Mouse (Mus musculus) midbrain, embryonic 13.5 days (tissue): ENCODE measurements at regions not wholly inside any gene's neighbourhood (a gene's known extent, or its start where the extent isn't known, plus 50 kb on each side); places are given as distances from the start of the nearest gene placed in this dataset.

Source experiments
- ATAC-seq: fragments of 200-750 bp; cut with Nextera tagmentation; 2 replicates; pipeline ENCODE4 v1.8.0; 2017; ENCODE audit warnings: mild to moderate bottlenecking, moderate TSS enrichment, moderate library complexity
- H3K27ac ChIP-seq: fragments of 300-500 bp; sonication (generic); 2 replicates; pipeline ENCODE4 v1.5.1; 2015; ENCODE audit warnings: inconsistent platforms, mild to moderate bottlenecking, moderate library complexity
- H3K27me3 ChIP-seq: fragments of 300-500 bp; sonication (generic); 2 replicates; pipeline ENCODE4 v1.6.1; 2015; ENCODE audit warnings: mild to moderate bottlenecking, inconsistent platforms
- H3K36me3 ChIP-seq: fragments of 300-500 bp; sonication (generic); 2 replicates; pipeline ENCODE4 v1.6.1; 2015; ENCODE audit warnings: mild to moderate bottlenecking, inconsistent platforms
- H3K4me1 ChIP-seq: fragments of 300-500 bp; sonication (generic); replicated peaks from 2 replicates; pipeline ENCODE4 v1.6.1; 2015; ENCODE audit warnings: inconsistent platforms
- H3K4me2 ChIP-seq: fragments of 300-500 bp; sonication (generic); replicated peaks from 2 replicates; pipeline ENCODE4 v1.6.1; 2015; ENCODE audit warnings: moderate library complexity, mild to moderate bottlenecking, inconsistent platforms
- H3K4me3 ChIP-seq: fragments of 300-500 bp; sonication (generic); replicated peaks from 2 replicates; pipeline ENCODE4 v1.5.1; 2015; ENCODE audit warnings: mild to moderate bottlenecking, inconsistent platforms
- H3K9ac ChIP-seq: fragments of 300-500 bp; sonication (generic); replicated peaks from 2 replicates; pipeline ENCODE4 v1.6.1; 2015; ENCODE audit warnings: mild to moderate bottlenecking, inconsistent platforms
- H3K9me3 ChIP-seq: fragments of 300-500 bp; sonication (generic); 2 replicates; pipeline ENCODE4 v1.6.1; 2016; ENCODE audit warnings: mild to moderate bottlenecking, inconsistent platforms
- WGBS: fragments of 180-500 bp; shearing (Covaris S2); methylation state at CpG from one replicate; pipeline ENCODE4 v1.1.7; 2015; 5-methylcytosine and 5-hydroxymethylcytosine counted together

DNA sequence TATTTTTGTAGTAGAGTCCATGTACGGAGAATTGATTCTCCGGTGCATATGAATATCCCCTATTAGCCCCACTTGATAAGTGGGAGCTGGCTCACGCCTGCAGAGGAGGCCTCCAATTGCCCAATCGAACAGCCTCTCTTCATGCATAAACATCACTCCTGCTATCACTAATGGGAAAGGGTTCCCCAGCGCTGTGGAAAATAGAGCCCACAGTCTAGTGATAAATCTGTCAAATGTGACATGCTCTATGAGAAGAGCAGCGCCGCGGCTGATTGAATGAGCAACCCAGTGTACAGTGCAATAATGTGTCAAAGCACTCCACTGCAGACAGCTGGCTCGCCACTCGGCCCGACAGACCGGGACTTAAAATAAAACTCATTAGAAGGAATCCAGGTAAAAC, 182.8 kb upstream of the Id4 start:
- Histone ChIP-seq H3K9me3 (no peaks in the 10 kb centered on the region), H3K27me3 (0 out of 2 replicates have a peak, but pooled peaks cover 4% of the 10 kb centered on the region), H3K4me1 (peaks cover 9% of the 10 kb centered on the region), H3K27ac (peak overlapping the region; percentile 69), H3K36me3 (no peaks in the 10 kb centered on the region), H3K4me3 (no peak overlapping the region), H3K9ac (no peak overlapping the region), H3K4me2 (peak overlapping the region; percentile 25; the same call in 1 of the 2 replicates)
- peak; percentile 83 for ATAC-seq
- 36% methylated on average over 12 of the region's 12 CpGs for WGBS

DNA sequence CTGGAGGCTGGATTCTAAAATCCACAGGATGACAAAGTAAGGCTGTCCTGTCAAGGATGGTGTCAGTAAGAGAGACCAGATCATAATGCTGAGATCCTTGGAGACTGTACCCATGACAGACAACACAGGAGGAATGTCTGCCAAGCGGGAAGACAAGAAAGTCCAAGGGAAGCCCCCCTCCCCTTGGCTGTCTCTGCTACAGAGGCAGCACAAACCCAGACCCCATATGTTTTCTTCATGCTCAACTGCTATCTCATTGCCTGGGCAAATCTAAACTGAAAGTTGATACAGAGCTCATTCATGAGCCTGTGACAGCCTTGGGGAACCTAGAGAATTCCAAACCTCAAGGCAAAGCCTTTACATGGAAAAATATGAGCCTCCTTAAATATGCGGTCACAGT, 177.7 kb upstream of the Id4 start:
- Histone ChIP-seq H3K36me3 (no peaks in the 10 kb centered on the region), H3K4me1 (peaks cover 1% of the 10 kb centered on the region; the same call in 1 of the 2 replicates), H3K27ac (no peak overlapping the region), H3K9ac (no peak overlapping the region), H3K4me3 (no peak overlapping the region), H3K4me2 (no peak overlapping the region), H3K9me3 (no peaks in the 10 kb centered on the region), H3K27me3 (0 out of 2 replicates have a peak, but pooled peaks cover 4% of the 10 kb centered on the region)
- 92% methylated on average over 2 of the region's 2 CpGs for WGBS
- ATAC-seq: no peak

DNA sequence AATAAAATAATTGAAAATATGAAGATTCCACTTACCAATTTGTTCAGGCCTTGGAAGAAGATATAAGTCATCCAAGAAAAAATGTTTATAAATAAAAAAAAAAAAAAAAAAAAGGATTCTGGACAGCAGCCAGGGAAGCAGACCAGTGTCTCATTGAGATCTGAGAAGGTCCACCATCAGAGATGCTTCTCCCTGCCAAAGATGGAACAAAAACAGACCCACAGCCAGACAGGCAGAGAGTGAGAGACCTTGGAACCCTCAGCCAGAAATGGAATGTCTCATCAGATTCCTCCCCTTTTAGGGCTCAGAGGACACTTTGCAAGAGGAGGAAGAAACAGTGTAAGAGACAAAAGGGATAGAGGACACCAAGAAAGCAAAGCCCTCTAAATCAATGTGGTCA, 177.2 kb upstream of the Id4 start:
- Histone ChIP-seq H3K4me2 (no peak overlapping the region), H3K27me3 (0 out of 2 replicates have a peak, but pooled peaks cover 4% of the 10 kb centered on the region), H3K36me3 (no peaks in the 10 kb centered on the region), H3K27ac (no peak overlapping the region), H3K4me3 (no peak overlapping the region), H3K4me1 (no peaks in the 10 kb centered on the region), H3K9me3 (no peaks in the 10 kb centered on the region), H3K9ac (no peak overlapping the region)
- ATAC-seq: no peak

DNA sequence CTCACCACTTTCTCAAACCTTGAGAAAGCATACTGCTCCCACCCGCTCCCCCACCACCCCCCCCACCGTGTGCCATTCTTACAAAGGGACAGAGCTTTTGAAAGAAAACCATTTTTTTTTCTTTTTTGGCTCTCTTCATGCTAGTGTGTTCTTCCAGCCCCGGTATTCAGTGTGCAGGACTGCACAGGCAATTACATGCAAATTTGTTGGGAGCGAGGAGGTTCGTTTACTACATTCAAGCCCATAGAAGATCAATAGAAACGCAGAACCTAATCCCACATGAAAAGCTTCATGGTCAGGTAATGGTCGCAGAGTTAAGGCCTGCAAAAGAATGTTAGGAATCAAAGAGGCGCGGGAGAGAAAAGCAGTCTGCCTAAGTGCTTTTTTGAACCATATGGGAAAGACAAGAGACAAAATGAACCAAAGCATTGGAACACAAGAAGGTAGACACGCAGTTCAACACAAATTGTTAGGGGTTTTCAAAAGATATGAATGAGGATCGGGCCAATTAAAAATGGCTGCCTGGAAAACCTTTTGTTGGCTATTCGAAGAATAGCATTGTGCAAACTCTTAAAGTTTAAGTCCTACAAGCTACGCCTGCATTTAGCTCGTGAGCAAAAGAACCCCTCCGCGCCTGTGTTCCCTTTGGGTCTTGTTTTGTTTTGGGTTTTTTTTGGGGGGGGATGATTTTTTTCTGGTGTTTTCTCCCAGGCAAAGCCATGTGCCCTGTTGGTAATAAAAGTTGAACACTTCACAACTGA, 166.6 kb upstream of the Id4 start:
- Histone ChIP-seq H3K9ac (no peak overlapping the region), H3K36me3 (no peaks in the 10 kb centered on the region), H3K9me3 (no peaks in the 10 kb centered on the region), H3K4me1 (0 out of 2 replicates have a peak, but pooled peaks cover 3% of the 10 kb centered on the region), H3K4me3 (no peak overlapping the region), H3K27ac (no peak overlapping the region), H3K27me3 (no peaks in the 10 kb centered on the region), H3K4me2 (no peak overlapping the region)
- WGBS: 41% methylated on average over 16 of the region's 16 CpGs
- no peak for ATAC-seq

DNA sequence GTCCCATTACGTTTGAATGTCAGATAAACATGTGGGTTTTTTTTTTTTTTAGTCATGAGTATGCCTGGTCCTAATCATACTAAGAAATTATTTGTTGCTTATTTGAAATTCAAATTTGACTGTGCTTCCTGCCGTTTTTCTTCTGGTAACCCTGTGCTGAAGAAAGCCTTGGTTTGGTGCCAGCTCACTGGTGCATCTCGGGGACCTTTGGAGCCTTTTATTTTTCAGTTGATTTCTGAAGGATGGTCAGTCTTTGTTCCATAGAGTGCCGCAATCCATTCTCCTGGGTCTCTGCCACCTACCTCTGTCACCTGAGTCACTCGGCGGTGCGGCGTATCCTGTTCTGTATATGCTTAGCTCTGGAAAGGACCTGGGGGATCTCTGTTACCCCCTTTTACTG, 158.9 kb upstream of the Id4 start:
- Histone ChIP-seq H3K4me2 (no peak overlapping the region), H3K4me3 (no peak overlapping the region)
- 66% methylated on average over 8 of the region's 8 CpGs for WGBS

DNA sequence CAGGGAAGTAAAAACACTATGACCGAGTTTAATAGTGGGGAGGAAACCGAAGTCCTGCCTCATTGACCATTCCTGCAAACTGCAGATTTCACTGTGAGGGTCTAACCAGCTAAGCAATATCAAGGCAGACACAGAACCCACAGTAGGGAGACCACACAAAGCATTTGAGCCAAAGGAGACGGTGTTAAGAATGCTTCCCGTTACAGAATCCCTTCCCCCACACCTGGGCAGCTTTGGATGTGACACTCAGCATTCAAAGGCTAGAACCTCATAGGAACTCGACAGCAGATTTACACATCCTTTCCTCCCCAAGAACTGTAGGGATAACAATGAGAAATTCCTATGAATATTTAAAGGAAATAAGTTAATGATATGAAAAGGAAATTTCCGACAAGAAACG, 158.5 kb upstream of the Id4 start:
- H3K36me3 ChIP-seq: no peaks in the 10 kb centered on the region
- peak overlapping the region; percentile 76 for H3K27ac ChIP-seq
- no peak for ATAC-seq
- H3K9me3 ChIP-seq: no peaks in the 10 kb centered on the region
- H3K4me1 ChIP-seq: peaks cover 23% of the 10 kb centered on the region
- H3K4me2 ChIP-seq: no peak overlapping the region
- H3K27me3 ChIP-seq: 0 out of 2 replicates have a peak, but pooled peaks cover 3% of the 10 kb centered on the region
- WGBS: 35% methylated on average over 7 of the region's 7 CpGs
- H3K9ac ChIP-seq: no peak overlapping the region
- H3K4me3 ChIP-seq: no peak overlapping the region

More for the DNA sequence above, 158.9 kb upstream of the Id4 start:
- Histone ChIP-seq H3K27ac (peak overlapping the region; percentile 76), H3K4me1 (peaks cover 23% of the 10 kb centered on the region), H3K9ac (no peak overlapping the region), H3K27me3 (0 out of 2 replicates have a peak, but pooled peaks cover 3% of the 10 kb centered on the region), H3K36me3 (no peaks in the 10 kb centered on the region), H3K9me3 (no peaks in the 10 kb centered on the region)
- no peak for ATAC-seq

DNA sequence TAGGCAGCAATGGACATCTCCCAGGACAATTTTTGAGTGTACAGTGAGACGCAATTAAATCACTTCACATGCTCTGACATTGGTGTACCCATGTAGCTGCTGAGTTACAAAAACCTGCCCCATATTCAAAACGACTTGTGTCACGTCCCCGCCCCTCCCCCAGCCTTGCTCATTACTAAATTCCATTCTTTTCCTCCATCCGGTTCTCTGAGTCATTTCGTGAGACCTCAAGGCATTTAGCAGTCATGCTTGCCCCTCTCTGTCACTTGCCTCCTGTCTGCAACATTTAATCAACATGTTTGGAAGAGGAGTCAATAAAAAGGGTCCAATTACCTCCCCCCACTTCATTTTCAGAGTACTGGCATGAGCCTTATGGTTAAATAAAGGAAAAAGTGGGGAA, 156.3 kb upstream of the Id4 start:
- no peak for ATAC-seq

DNA sequence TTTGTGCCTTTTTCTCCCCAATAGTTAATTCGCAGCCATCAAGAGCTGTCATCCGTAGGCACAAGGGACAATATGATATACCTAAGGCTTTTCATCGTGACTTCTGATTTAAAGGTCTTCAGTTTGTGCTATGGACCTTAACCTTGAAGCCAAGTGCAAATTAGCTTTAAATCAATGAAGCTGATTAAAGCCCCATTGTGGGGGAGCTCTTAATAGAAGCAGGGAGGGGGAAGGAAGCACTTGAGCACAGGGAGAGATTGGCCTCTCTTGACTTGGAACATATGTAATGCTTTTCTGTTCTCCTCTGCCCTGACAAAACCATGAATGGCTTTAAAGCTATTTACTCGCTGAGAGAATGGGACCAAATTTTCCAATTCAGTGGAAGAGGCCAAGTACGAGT, 154.1 kb upstream of the Id4 start:
- no peak overlapping the region for H3K4me2 ChIP-seq
- no peaks in the 10 kb centered on the region for H3K9me3 ChIP-seq
- H3K27me3 ChIP-seq: 0 out of 2 replicates have a peak, but pooled peaks cover 3% of the 10 kb centered on the region
- no peaks in the 10 kb centered on the region for H3K36me3 ChIP-seq
- H3K4me3 ChIP-seq: no peak overlapping the region
- H3K9ac ChIP-seq: no peak overlapping the region
- no peak overlapping the region for H3K27ac ChIP-seq
- no peak for ATAC-seq
- peaks cover 21% of the 10 kb centered on the region for H3K4me1 ChIP-seq
- 33% methylated on average over 5 of the region's 5 CpGs for WGBS

More for the DNA sequence above, 156.3 kb upstream of the Id4 start:
- Histone ChIP-seq H3K27me3 (0 out of 2 replicates have a peak, but pooled peaks cover 3% of the 10 kb centered on the region), H3K4me2 (no peak overlapping the region), H3K9me3 (no peaks in the 10 kb centered on the region), H3K4me3 (no peak overlapping the region), H3K9ac (no peak overlapping the region), H3K4me1 (peaks cover 23% of the 10 kb centered on the region), H3K27ac (no peak overlapping the region), H3K36me3 (no peaks in the 10 kb centered on the region)
- whole genome bisulfite sequencing: 74% methylated on average over 6 of the region's 6 CpGs

DNA sequence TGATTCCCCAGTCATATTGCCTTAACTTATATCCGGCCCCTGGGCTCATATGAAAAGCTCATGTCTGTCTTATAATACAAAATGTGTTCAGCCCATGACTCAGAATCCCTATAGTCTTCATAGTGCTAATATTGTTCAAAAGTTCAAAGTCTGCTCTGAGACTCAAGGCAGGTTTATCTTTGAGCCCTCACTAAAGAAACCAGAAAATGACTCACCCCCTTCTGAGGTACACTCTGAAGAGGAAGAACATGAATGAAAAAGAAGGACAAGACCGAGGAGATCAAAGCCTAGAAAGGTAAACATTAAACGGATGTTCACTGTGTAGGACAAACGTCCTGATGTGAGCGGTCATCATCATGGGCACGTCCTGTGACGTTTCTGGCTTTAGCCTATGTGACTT, 145.1 kb upstream of the Id4 start:
- no peak overlapping the region for H3K4me2 ChIP-seq
- H3K9ac ChIP-seq: no peak overlapping the region
- no peak for ATAC-seq
- no peaks in the 10 kb centered on the region for H3K27me3 ChIP-seq
- no peak overlapping the region for H3K27ac ChIP-seq
- no peaks in the 10 kb centered on the region for H3K36me3 ChIP-seq
- H3K9me3 ChIP-seq: peaks cover 7% of the 10 kb centered on the region; the same call in 1 of the 2 replicates
- no peak overlapping the region for H3K4me3 ChIP-seq
- 92% methylated on average over 7 of the region's 7 CpGs for WGBS
- no peaks in the 10 kb centered on the region for H3K4me1 ChIP-seq

DNA sequence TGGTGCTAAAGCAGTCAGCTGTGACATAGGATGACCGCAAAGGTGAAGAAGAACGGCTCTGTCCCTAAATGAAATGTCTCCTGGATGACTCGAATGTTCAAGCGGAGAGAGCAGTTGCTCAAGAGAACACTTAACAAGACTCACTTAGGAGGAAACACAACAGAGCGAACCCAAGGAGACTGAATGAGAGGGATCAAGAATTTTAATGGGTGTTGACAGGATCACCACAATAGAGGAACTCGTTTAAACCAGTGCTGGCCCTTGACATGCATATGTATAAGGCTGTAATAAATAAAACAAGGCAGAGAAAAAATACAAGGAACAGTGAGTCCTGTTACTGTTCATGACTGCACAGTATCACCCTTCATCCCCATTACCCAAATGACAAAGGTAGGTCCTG, 134.4 kb upstream of the Id4 start:
- no peak overlapping the region for H3K9ac ChIP-seq
- ATAC-seq: no peak
- no peak overlapping the region for H3K27ac ChIP-seq

DNA sequence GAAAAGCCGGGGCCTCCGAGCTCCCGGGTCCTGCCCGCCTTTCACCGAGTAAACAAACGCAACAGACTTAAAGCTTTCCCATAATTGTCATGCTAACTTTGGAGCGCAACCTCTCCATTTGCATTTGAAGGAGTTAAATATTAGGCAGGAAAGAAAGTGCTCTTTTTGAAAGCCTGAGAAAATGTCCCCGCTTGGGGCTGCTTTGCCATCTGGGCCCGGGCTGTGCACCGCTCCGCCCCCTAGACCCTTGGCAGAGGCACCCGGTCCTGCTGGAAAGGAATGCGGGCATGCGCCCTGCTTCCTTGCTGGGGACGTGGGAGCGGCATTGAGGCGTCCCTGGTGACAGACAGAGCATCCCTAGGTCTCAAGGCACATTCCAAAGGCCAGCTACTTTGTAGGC, 130.3 kb upstream of the Id4 start:
- H3K4me1 ChIP-seq: peaks cover 36% of the 10 kb centered on the region
- peak overlapping the region; percentile 76 for H3K27ac ChIP-seq
- peak; percentile 91 for ATAC-seq
- H3K27me3 ChIP-seq: no peaks in the 10 kb centered on the region
- H3K4me2 ChIP-seq: peak overlapping the region; percentile 43
- no peak overlapping the region for H3K9ac ChIP-seq
- H3K36me3 ChIP-seq: no peaks in the 10 kb centered on the region
- no peaks in the 10 kb centered on the region for H3K9me3 ChIP-seq
- H3K4me3 ChIP-seq: peak overlapping the region; percentile 16
- under 1% methylated on average over 17 of the region's 17 CpGs for WGBS

More for the DNA sequence above, 134.4 kb upstream of the Id4 start:
- no peak overlapping the region for H3K4me3 ChIP-seq
- H3K27me3 ChIP-seq: no peaks in the 10 kb centered on the region
- no peak overlapping the region for H3K4me2 ChIP-seq
- H3K4me1 ChIP-seq: peaks cover 27% of the 10 kb centered on the region
- WGBS: 40% methylated on average over 6 of the region's 6 CpGs
- H3K36me3 ChIP-seq: no peaks in the 10 kb centered on the region
- H3K9me3 ChIP-seq: no peaks in the 10 kb centered on the region

DNA sequence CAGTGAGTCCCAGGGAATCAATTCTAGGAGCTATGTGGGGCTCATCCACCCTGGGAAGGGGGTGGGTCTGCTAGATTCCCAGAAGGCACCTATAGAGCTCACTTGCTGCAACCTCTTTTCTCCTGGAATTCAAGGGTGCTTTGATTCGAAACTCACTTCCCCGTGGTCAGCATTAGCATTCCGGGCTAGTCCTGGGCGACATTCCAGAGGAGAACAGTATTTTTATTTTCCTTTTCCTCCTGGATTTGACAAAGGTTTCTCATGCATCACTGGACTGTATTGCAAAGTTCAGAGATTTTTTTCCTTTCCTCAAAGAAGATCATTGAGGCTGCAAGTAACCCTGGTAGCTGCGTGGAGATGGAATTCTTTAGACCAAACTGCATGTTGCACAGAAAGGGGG, 129.3 kb upstream of the Id4 start:
- Histone ChIP-seq H3K9me3 (no peaks in the 10 kb centered on the region), H3K27me3 (no peaks in the 10 kb centered on the region), H3K9ac (no peak overlapping the region), H3K36me3 (no peaks in the 10 kb centered on the region), H3K4me3 (no peak overlapping the region), H3K4me2 (no peak overlapping the region), H3K27ac (peak overlapping the region; percentile 76), H3K4me1 (peaks cover 42% of the 10 kb centered on the region)
- WGBS: 10% methylated on average over 5 of the region's 5 CpGs
- ATAC-seq: peak; percentile 34; the same call in 1 of the 2 replicates
